Mouse (Mus musculus) MEL-GATA-1-ER (cell line): ENCODE results near the gene Gcc2.
"Not testable (repeated sequence)": the region's sequence is repeated elsewhere in the genome, so short reads cannot be mapped to it uniquely, and the experiment has no call there.

Experiments used
- DNase-seq: peaks from one replicate; pipeline ENCODE4 v3.0.0-alpha.2; 2012; ENCODE audit warnings: low read depth; ENCODE audit errors: extremely low read depth

The Gcc2 gene

DNA sequence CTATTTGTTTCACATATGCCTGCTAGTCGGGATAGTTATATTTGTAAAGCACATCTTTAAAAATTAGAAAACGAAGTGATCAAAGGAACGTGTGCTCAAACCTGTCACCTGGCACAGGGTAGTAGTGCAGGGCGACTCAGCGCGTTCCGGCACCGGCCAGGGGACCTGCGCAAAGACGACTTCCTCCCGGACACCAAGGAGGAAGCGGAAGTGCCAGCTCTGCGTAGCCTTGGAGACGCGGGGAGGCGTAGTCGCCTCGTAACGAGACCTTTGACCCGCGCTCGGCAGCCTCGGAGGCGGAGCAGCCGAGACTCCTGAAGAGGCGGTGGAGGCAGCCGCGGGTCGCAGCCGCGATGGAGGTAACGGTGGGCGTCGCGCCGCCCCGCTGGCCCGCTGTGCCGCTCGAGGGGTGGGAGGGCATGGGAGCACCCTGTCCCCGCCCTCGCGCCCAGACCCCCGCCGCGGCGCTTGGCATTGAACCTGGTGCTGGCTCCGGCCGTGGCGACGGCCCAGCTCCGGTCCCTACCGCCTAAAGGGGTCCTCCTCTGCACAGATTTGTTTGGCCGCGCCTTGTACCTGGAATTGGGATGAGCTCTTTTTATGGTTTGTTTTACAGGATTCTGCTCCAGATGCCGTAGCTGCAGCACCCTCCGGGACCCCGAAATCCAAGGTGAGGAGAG lies at the start of gene Gcc2:
TSS of gene Gcc2 (plus strand) at position 285 of the 680 bp plus-strand sequence.
- DNase-seq, result peak; percentile 90

DNA sequence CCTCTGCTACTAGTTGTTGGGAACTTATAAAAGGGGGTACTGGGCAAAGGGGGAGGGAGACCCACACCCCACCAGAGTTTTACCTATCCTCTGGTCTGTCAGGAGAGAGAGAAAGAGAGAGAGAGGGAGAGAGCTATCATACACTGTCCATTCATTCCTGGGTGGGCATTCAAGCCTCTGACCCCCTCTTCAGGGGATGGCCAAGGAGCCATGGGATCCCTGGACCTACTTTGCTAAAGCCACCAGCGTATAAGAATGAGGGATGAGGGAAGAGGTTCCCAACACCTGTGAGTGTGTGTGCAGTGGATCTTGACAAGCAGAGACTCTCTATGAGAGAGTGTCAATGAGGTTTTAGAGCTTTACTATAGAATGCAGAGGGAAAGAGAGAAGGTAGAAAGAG lies 49.3 kb upstream of the Gcc2 start:
- no peak for DNase-seq

DNA sequence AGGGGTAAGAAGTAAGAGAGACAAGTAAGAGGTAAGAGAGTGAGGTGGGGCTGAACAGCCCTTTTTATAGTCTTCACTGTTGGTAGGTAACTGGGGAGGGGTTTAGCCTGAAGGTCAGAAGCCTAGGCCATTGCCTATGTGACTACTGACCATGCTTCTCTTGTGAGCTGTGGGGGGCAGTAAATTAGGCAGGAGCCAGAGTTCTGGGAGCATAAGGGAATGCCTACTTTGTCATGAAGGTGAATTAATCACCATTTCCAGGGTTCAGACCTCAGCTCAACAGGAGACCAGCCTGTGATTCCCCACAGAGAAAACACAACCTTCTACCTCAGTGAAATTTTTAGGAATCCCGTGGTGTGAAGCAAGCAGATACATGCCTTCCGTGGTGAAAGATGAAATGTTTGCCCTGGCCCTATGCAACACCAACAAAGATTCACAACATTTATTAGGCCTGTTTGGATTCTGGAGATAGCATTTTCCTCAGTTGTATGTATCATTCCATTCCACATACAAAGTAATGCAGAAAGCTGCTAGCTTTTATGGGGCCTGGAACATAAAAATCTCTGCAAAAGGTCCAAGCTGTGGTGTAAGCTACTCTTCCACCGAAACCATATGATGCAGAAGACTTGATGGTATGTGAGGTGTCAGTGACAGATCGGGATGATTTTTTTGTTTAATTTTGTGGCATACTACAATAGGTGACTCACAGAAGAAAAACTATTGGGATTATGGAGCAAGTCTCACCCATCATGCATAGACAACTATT lies 48.5 kb upstream of the Gcc2 start:
- DNase-seq, result no peak

DNA sequence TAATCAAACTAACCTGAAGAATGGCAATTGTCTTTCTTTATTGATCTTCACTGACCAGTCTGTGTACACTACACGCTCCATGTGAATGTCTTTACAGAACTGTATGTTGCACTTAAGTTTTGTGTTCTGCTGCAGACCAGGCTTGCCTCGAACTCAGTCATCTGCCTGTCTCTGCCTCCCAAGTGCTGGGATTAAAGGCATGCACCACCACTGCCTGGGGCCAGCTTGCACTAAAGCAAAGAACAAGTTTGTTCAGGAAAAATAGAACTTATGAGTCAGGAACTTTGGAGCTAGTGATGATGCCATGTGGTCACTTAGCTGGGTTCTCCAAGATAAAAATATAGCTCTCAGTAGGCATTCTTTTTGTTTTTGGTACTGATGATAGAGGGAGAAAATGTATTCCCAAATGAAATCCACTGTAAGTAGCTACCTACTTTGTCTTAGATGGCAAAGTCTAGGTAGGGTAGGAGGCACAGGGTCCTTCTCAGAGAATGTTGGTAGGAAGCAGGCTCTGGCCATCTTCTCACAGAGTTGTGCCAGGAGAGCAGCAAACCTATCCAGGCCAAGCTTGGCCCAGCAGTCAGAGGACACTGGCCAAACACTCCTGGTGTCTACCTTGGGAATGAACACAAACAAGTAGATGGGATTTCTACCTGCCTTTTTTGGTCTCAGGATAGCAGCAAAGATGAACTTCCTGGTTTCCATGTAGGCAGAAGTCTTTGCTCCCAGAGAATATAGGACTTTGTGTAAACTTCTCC lies 45.4 kb upstream of the Gcc2 start:
- no peak for DNase-seq

DNA sequence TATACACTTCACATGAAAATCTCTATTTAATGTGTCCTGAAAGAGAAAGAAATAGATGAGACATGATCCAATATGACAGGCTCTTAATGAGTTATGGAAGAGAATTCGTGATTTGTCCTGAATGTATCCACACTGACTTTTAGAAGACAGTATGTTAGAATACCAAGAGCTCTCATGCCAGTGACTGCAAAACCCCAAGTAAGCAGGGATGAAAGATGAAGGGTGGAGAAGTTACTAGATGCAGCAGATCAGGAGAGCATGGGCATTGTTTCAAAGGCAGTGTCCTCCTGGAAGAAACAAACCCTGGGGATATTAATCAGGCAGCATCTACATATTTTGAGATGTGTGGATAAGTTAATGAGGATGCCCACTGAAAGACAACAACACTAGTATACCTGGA lies 44.8 kb upstream of the Gcc2 start:
- DNase-seq, result no peak

DNA sequence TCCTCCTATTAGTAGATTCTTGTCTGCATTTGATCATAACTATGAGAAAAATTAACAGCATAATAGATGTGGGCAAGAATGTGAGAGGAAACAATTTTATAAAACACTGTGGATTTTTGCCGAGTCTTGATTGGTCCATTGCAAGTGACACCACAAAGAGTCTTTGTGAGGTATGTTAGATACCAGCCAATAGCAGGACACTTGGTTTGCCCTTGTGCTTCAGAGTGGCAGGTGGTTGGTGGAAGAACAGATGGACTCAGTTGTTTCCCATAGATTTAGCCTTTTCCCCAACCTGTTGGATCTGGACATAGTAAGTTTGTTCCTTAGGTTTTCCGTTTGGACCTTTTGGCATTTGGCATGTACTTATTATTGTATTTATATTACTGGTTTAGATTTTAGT lies 44.1 kb upstream of the Gcc2 start:
- DNase-seq, result no peak

DNA sequence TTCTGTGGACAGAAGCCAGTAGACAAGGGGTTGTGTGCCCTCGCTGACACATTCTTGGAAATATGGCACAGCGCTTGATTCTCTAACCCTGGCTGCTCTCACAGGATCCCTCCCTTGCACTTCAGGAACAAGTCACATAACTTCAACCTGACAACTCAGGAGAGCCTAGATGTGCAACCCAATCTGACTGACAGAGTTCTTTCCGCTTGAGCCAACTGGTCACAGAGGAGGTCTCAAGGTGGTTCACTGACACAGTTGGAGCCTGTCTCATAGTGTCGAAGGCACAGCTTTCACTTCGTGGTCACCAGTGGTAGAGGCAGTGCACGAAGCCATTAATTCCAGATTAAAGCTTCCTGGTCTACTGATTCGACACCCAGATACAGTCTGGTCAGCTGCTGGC lies 43.1 kb upstream of the Gcc2 start:
- no peak for DNase-seq

DNA sequence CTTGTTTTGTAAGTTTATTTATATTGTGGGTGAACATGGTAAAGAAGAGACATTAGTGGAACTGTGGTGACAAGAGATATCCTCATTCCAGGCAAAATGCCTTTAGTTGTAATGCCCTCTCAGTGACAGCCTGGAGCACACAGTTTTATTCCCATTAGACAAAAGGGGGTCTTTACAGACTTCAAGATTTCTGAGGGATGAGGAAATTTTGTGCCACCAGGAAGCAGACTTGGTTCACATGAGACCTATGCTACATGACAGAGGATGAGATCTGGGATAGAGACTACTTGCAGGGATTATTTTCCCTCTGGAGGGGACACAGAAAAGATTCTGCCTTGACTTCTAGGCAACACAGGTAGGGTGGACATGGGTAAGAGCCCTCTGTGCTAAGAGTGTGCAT lies 40.8 kb upstream of the Gcc2 start:
- no peak for DNase-seq

DNA sequence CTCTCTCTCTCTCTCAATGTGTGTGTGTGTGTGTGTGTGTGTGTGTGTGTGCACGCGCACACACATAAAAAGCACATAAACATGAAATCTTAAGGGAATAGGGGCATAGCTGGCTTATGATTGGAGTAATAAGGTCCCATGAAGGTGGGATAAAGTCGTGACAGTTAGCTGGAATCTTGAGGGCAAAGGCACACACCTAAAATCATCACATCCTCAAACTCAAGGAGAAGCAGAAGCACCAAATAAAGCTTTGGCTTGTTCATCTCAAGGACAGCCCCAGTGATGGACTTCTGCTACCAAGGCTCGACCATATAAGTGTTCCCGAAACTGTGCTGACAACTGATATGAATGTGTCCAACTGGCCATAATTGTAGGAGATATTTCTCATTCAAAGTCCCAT lies 40.4 kb upstream of the Gcc2 start:
- DNase-seq, result no peak

DNA sequence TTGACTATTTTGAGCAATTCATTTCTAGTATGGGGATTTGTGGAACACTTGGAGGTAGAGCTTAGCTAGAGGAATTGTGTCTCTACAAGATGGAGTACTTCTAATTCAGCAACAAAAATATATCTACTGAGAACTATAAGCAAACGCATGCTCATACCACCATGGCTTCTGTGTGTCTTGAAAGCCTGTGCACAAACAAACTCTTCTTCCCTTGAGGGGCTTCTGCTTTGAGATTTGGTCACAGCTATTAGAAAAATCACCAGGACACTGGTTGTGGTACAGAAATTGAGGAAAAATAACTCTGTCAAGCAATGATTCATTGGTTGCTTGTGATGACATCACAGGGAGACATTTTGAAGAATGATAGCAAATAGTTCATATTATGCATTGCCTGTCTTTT lies 39.9 kb upstream of the Gcc2 start:
- no peak for DNase-seq

DNA sequence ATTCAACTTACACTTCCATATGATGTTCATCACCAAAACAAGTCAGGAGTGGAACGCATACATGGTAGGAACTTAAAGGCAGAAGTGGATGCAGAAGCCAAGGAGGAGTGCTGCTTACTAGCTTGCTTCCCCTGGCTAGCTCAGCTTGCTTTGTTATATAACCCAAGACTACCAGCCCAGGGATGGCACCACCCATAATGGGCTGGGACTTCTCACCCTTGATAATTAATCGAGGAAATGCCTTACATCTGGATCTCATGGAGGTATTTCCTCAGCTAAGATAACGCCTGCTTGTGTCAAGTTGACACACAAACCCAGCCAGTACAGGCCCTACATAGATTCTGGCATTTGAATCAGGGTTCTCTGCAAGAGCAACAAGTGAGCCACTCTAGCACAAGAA lies 37.9 kb upstream of the Gcc2 start:
- no peak for DNase-seq

DNA sequence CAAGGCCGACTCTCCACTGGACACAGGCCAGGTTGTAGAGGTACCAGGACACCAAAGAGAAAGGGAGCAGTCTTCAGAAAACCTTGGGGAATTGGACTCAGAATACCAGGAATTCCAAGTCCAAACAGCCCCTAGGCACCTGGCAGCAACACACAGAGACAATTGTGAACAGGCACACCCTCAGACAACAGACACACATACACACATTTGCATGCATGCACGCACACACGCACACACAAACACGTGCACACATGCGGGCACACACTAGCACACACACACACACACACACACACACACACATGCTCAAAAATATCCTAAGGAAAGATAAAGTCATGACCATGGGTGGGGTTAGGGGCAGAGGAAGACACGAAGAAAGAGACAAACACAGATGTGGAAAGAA lies 34.6 kb upstream of the Gcc2 start:
- DNase-seq, result no peak

DNA sequence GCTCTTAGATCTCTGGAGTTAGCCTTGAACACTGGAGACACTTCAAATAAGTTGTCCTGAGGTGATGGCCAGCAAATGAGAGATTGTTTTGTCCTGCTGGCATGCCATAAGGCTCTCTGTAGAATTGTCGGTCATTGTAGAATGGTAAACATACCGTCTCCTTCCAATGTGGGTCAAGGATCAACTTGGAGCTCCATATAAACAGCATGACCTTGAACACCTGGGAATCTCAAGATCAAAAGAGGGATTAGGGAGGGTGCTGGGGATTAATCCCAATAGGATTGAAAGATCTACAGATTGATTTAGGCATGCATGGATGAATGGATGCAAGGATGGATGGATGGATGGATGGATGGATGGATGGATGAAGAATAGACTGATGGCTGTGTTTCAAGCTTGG lies 33.7 kb upstream of the Gcc2 start:
- not testable (repeated sequence) for DNase-seq

DNA sequence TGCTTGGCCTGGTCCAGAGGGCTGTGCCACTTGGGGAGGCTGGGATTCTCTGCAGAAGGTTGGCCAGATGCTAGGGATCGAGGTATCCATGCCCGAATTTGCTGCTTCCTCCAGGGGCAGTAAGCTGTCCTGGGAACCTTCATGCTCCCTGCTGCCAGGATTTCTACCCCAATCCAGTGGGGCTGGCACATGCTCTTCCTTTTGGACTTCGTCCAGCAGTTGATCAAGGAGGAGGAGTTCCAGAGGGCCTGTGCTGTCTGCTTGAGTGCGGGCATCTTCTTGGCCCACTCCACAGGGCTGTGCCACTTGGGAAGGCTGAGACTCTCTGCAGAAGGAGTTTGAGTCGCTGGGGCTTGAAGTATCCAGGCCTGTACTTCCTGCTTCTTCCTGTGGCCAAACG lies 32.1 kb upstream of the Gcc2 start:
- not testable (repeated sequence) for DNase-seq

DNA sequence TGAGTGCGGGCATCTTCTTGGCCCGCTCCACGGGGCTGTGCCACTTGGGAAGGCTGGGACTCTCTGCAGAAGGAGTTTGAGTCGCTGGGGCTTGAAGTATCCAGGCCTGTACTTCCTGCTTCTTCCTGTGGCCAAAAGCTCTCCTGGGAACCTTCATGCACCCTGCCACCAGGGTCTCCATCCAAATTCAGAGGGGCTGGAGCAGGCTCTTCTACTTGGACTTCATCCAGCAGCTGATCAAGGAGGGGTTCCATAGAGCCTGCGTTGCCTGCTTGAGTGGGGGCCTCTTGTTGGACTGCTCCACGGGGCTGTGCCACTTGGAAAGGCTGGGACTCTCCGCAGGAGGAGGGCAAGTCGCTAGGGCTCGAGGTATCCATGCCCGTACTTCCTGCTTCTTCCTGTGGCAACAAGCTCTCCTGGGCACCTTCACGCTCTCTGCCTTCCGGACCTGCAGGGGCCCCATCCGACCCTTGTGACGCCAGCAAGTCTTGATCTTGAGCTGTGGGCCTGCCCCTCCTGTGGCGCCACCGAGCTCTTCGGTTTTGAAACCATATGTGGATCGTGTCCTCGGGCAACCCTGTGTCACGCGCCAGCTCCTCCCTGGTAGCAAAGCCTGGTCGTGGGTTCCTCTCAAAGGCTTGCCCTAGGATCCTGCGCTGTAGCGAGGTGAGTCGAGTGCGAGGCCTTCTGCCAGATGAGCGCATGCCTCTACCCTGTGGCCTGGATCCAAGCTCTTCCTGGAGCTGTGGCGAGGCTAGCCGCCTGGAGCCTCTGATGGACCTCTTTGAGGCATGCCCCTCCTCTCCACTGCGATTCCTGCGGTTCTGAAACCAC lies 31.1 kb upstream of the Gcc2 start:
- DNase-seq, result not testable (repeated sequence)

DNA sequence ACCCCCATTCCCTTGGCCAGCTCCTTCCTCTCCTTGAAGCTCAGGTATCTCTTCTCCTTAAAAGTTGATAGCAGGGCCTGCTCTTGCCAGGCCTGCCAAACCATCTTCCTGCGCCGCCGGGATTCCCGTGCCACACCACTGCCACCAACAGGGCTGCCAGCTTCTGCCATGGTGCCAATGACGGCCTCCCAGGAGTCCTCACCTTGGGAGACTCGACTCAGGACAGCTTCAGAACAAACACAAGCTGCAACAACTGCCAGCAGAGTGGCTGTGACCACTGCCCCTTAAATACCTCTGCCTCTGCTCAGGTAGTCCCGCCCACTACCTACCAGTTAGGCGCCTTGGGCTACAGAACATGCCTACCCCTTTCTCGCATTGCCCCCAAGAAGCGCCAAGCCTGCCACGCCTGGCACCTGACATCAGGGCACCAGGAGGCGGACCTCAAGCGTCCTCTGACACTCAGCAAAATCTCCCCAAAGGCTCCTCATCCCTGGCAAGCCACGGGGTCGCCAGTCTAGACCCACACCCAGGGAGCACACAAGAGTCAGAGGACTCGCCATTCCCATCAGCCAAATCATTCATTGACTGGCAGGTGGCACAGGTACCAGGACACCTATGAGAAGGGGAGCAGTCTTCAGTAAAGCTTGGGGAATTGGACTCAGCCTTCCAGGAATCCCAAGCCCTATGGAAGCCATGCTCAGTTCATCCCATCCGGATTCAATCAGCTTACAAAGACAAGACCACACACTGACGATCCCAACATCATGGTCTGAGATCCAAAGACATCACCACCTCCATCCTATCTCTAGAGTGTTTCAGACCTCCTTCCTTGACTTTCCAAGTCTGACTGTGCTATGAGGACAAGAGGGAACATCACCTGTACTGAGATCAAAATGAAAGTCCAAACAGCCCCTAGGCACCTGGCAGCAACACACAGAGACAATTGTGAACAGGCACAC lies 30.2 kb upstream of the Gcc2 start, which contains the start of gene AW822073:
TSS of gene AW822073 (minus strand) at position 104 of the 959 bp plus-strand sequence.
- not testable (repeated sequence) for DNase-seq

DNA sequence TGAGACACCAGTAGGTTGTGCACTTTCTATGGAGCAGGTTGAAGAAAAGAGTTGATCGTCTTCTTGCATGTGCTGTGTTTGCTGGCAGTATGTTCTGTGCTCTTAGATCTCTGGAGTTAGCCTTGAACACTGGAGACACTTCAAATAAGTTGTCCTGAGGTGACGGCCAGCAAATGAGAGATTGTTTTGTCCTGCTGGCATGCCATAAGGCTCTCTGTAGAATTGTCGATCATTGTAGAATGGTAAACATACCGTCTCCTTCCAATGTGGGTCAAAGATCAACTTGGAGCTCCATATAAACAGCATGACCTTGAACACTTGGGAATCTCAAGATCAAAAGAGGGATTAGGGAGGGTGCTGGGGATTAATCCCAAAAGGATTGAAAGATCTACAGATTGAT lies 28.9 kb upstream of the Gcc2 start:
- DNase-seq, result not testable (repeated sequence)

DNA sequence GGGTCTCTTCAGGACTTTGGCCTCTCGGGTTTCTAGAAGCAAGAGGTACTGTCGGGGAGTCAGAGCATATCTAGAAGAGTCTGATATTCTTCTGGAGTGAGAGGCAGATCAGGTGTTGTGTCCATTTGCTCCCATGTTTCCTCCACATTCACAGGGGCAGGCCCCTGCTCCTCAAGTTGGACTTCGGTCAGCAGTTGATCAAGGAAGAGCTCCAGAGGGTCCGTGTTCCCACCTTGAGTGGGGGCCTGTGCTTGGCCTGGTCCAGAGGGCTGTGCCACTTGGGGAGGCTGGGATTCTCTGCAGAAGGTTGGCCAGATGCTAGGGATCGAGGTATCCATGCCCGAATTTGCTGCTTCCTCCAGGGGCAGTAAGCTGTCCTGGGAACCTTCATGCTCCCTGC lies 27.5 kb upstream of the Gcc2 start:
- DNase-seq, result not testable (repeated sequence)

DNA sequence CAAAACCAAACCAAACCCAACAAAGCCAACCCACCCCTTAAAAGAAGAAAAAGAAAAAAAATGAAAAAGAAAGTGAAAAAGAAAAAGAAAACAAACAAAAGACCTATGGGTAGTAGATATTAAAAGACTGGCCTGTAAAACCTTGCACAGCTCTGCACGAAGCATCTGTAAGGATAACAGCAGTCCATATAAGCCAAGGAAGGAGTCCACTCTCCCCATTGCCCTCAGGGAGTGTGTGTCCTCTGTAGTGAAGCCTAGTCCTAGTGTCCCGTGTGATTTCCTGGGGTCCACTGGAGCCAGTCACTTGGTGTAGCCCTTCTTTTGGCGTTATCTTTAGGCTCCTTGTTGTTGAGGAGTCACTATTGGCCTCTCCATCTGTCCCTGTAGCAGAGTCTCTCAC lies 25.3 kb upstream of the Gcc2 start:
- not testable (repeated sequence) for DNase-seq

DNA sequence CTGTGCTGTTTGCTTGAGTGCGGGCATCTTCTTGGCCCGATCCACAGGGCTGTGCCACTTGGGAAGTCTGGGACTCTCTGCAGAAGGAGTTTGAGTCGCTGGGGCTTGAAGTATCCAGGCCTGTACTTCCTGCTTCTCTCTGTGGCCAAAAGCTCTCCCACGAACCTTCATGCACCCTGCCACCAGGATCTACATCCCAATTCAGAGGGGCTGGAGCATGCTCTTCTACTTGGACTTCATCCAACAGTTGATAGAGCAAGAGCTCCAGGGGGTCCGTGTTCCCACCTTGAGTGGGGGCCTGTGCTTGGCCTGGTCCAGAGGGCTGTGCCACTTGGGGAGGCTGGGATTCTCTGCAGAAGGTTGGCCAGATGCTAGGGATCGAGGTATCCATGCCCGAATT lies 24.2 kb upstream of the Gcc2 start:
- not testable (repeated sequence) for DNase-seq
